Mouse (Mus musculus) ES-Bruce4 (cell line): Measurements from ENCODE around the gene Cks1b. TPM values are rescaled to one million over a fixed set of nuclear protein-coding genes. Genes with fewer than 3 reads are reported as not detected.
A peak's percentile ranks its signal among the peaks of the same experiment; 100 is the strongest.

Experiments
- H3K27ac ChIP-seq: 2 replicates; pipeline ENCODE4 v1.5.1; 2012; ENCODE audit warnings: low read length, inconsistent platforms; ENCODE audit not compliant: insufficient read depth
- H3K27me3 ChIP-seq: 2 replicates; pipeline ENCODE4 v1.6.1; 2012; ENCODE audit warnings: mild to moderate bottlenecking, low read length, inconsistent platforms; ENCODE audit not compliant: control insufficient read depth, poor library complexity, insufficient read depth, severe bottlenecking
- H3K36me3 ChIP-seq: 2 replicates; pipeline ENCODE4 v1.6.1; 2012; ENCODE audit warnings: inconsistent platforms, mild to moderate bottlenecking, low read length, moderate library complexity; ENCODE audit not compliant: control insufficient read depth, poor library complexity, insufficient read depth, severe bottlenecking
- H3K4me1 ChIP-seq: one replicate; pipeline ENCODE4 v1.8.1; 2011; ENCODE audit warnings: low read length; ENCODE audit not compliant: control insufficient read depth, insufficient read depth
- H3K4me3 ChIP-seq: 2 replicates; pipeline ENCODE4 v1.5.1; 2011; ENCODE audit warnings: low read depth, mild to moderate bottlenecking, low read length
- H3K9ac ChIP-seq: 2 replicates; pipeline ENCODE4 v1.6.1; 2012; ENCODE audit warnings: low read depth, mild to moderate bottlenecking, inconsistent platforms; ENCODE audit not compliant: poor library complexity, severe bottlenecking
- H3K9me3 ChIP-seq: replicated peaks from 2 replicates; pipeline ENCODE4 v1.6.1; 2012; ENCODE audit warnings: mild to moderate bottlenecking, low read length, inconsistent platforms; ENCODE audit not compliant: control insufficient read depth, poor library complexity, insufficient read depth, severe bottlenecking
- CTCF ChIP-seq: IDR thresholded peaks from one replicate; pipeline ENCODE4 v1.8.1; 2011; ENCODE audit warnings: low read depth, low read length
- EP300 ChIP-seq: IDR thresholded peaks from 2 replicates; pipeline ENCODE4 v1.6.1; 2011; ENCODE audit warnings: low read depth, low read length; ENCODE audit not compliant: insufficient read depth
- POLR2A ChIP-seq: IDR thresholded peaks from one replicate; pipeline ENCODE4 v1.8.1; 2011; ENCODE audit warnings: low read length; ENCODE audit not compliant: insufficient read depth
- polyA plus RNA-seq: library from polyadenylated mRNA; stranded (reverse); fragments of >200 nt; gene quantifications from 2 replicates; pipeline ENCODE4 v1.2.4, GENCODE M21; 2011; ENCODE audit warnings: low read depth; ENCODE audit not compliant: missing spikeins, insufficient read depth, insufficient read length

The Cks1b gene
- polyA plus RNA-seq, 1 experiment, result 290 TPM

DNA sequence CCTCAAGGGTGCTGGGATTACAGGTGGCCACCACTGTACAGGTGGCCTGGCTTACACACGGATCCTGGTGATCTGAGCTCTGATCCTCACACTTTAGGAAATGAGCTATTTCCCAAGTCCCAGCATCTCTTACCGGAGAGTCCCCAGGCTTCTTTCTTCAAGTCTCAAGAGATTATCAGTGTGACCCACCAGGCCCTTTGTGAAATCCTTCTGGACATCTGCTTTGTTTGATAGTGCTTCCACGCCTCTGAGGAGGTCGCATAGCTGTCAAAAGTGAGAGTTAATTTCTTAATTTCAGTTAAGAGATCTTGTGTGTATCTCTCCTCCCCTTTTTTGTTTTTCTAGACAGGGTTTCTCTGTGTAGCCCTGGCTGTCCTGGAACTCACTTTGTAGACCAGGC lies 7.7 kb upstream of the Cks1b start:
- TF ChIP-seq EP300, result no peak
- TF ChIP-seq POLR2A, result no peak
- TF ChIP-seq CTCF, result no peak
- no peak overlapping the region for H3K27ac ChIP-seq
- no peaks in the 10 kb centered on the region for H3K27me3 ChIP-seq
- no peaks in the 10 kb centered on the region for H3K9me3 ChIP-seq
- H3K36me3 ChIP-seq, result peaks cover 16% of the 10 kb centered on the region
- no peak overlapping the region for H3K9ac ChIP-seq
- H3K4me1 ChIP-seq, result peaks cover 13% of the 10 kb centered on the region
- H3K4me3 ChIP-seq, result no peak overlapping the region

- TF ChIP-seq EP300 (no peak), POLR2A (no peak), CTCF (no peak)
- H3K9ac ChIP-seq, result no peak overlapping the region
- H3K4me3 ChIP-seq, result no peak overlapping the region
- H3K27ac ChIP-seq, result peak overlapping the region; percentile 12; the same call in 1 of the 2 replicates
- H3K4me1 ChIP-seq, result peaks cover 13% of the 10 kb centered on the region
- H3K27me3 ChIP-seq, result no peaks in the 10 kb centered on the region
- peaks cover 16% of the 10 kb centered on the region for H3K36me3 ChIP-seq
- no peaks in the 10 kb centered on the region for H3K9me3 ChIP-seq
These were observed 7.0 kb upstream of the Cks1b start for GRCm38 (mm10) chr3:89425141-89425525.

DNA sequence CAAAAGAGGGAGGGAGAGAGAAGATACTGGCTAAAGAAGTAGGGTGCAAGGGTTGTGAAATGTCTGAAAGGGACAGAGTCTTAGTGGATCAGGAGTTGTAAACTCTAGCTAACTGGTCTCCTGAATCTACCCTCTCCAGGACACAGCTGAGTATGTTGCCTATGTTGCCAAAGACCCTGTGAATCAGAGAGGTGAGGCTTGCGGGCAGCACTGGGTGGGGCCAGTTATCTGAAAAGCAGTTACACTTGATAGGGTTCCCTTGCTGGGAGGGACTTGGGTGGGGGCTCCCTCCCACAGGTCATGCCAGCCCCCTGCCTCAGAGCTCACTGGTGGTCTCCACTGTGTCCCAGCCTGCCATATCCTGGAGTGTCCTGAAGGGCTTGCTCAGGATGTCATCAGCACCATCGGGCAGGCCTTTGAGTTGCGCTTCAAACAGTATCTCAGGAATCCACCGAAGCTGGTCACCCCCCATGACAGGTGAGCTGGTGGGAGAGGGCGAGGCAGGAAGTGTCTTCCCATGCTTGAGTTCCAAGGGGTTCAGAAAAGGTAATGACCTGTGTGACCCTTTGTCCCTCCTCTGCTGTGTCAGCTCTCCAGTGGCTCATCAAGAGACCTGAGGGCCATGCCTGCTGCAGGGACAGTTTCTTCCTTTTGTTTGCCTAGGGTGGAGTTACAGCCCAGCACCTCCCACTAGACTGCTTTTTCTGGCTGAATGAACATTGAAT lies 6.4 kb upstream of the Cks1b start:
- peak overlapping the region; percentile 40 for H3K27ac ChIP-seq
- no peak overlapping the region for H3K9ac ChIP-seq
- TF ChIP-seq EP300, result no peak
- TF ChIP-seq CTCF, result no peak
- TF ChIP-seq POLR2A, result no peak
- H3K36me3 ChIP-seq, result peaks cover 16% of the 10 kb centered on the region
- H3K4me3 ChIP-seq, result no peak overlapping the region
- H3K4me1 ChIP-seq, result peaks cover 13% of the 10 kb centered on the region
- no peaks in the 10 kb centered on the region for H3K9me3 ChIP-seq
- H3K27me3 ChIP-seq, result no peaks in the 10 kb centered on the region

DNA sequence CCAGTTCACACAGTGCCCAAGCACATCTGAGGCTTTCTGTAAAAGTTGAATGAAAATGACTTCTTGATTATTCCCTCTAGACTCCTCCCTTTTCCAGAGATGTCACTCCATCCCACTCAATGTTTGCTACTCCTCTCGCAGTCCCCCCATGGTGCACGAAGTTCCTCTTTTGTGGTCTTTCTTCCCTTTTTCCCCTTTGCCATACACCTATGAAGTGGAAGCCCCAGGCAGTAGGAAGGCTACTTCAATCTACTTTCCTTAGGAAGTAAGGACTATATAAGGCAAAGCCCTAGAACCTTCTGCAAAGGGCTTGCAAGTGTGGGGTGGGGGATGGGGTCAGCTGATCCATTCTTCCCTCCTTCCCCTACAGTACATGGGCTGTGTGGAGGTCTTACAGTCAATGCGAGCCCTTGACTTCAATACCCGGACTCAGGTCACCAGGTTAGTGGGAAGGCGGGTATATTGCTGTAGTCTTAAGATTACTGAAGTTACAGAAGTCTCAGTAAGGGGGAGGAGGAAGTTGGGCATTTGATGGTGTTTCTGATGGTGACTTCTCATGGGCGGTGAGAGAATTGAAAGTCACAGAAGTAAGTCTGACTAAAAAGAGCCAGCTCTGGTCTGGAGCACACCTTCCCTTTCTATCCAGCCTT lies 4.5 kb upstream of the Cks1b start:
- no peaks in the 10 kb centered on the region for H3K9me3 ChIP-seq
- H3K36me3 ChIP-seq, result peaks cover 11% of the 10 kb centered on the region
- TF ChIP-seq EP300 (no peak), CTCF (no peak), POLR2A (no peak)
- H3K4me3 ChIP-seq, result peak overlapping the region; percentile 26
- peak overlapping the region; percentile 82 for H3K9ac ChIP-seq
- H3K27me3 ChIP-seq, result no peaks in the 10 kb centered on the region
- H3K4me1 ChIP-seq, result peaks cover 13% of the 10 kb centered on the region
- H3K27ac ChIP-seq, result no peak overlapping the region

- Histone ChIP-seq H3K4me1 (peaks cover 13% of the 10 kb centered on the region), H3K9ac (peak overlapping the region; percentile 82), H3K27ac (peak overlapping the region; percentile 19), H3K9me3 (no peaks in the 10 kb centered on the region), H3K4me3 (peak overlapping the region; percentile 85), H3K27me3 (no peaks in the 10 kb centered on the region), H3K36me3 (peaks cover 5% of the 10 kb centered on the region)
- TF ChIP-seq EP300 (no peak), CTCF (no peak)
These were observed 3.8 kb upstream of the Cks1b start for GRCm38 (mm10) chr3:89421810-89422473.
